Mouse (Mus musculus) liver, embryonic 15.5 days (tissue): Measurements from ENCODE around the gene Plek. TPM values are rescaled to one million over a fixed set of nuclear protein-coding genes. Genes with fewer than 3 reads are reported as not detected.
A peak's percentile ranks its signal among the peaks of the same experiment; 100 is the strongest.

ENCODE experiments used
- ATAC-seq: fragments of 200-750 bp; cut with Nextera tagmentation; 2 replicates; pipeline ENCODE4 v1.8.0; 2017; ENCODE audit warnings: moderate number of reproducible peaks, mild to moderate bottlenecking, moderate library complexity; ENCODE audit not compliant: insufficient read depth
- H3K27ac ChIP-seq: fragments of 300-500 bp; sonication (generic); replicated peaks from 2 replicates; pipeline ENCODE4 v1.5.1; 2015; ENCODE audit warnings: mild to moderate bottlenecking, inconsistent platforms
- H3K27me3 ChIP-seq: fragments of 300-500 bp; sonication (generic); 2 replicates; pipeline ENCODE4 v1.6.1; 2015; ENCODE audit warnings: mild to moderate bottlenecking, inconsistent platforms
- H3K36me3 ChIP-seq: fragments of 300-500 bp; sonication (generic); replicated peaks from 2 replicates; pipeline ENCODE4 v1.6.1; 2015; ENCODE audit warnings: moderate library complexity, mild to moderate bottlenecking, inconsistent platforms
- H3K4me1 ChIP-seq: fragments of 300-500 bp; sonication (generic); replicated peaks from 2 replicates; pipeline ENCODE4 v1.6.1; 2015; ENCODE audit warnings: inconsistent platforms
- H3K4me2 ChIP-seq: fragments of 300-500 bp; sonication (generic); 2 replicates; pipeline ENCODE4 v1.6.1; 2015; ENCODE audit warnings: moderate library complexity, mild to moderate bottlenecking, inconsistent platforms
- H3K4me3 ChIP-seq: fragments of 300-500 bp; sonication (generic); replicated peaks from 2 replicates; pipeline ENCODE4 v1.5.1; 2015; ENCODE audit warnings: mild to moderate bottlenecking, inconsistent platforms
- H3K9ac ChIP-seq: fragments of 300-500 bp; sonication (generic); 2 replicates; pipeline ENCODE4 v1.6.1; 2015; ENCODE audit warnings: moderate library complexity, mild to moderate bottlenecking, inconsistent platforms
- H3K9me3 ChIP-seq: fragments of 300-500 bp; sonication (generic); replicated peaks from 2 replicates; pipeline ENCODE4 v1.6.1; 2016; ENCODE audit warnings: inconsistent platforms
- WGBS: fragments of 180-500 bp; shearing (Covaris S2); methylation state at CpG from one replicate; pipeline ENCODE4 v1.1.7; 2015; ENCODE audit warnings: mixed read lengths; ENCODE audit not compliant: insufficient replicate concordance; 5-methylcytosine and 5-hydroxymethylcytosine counted together
- polyA plus RNA-seq: library from polyadenylated mRNA; unstranded; fragments of >200 nt; fragmentation: Nextera tagmentation; extraction: Ambion mirVana; gene quantifications from 2 replicates; pipeline ENCODE4 v1.2.1, GENCODE M21; 2015

Plek gene
- polyA plus RNA-seq, 1 experiment from 2014 or later = 16.3 TPM

DNA sequence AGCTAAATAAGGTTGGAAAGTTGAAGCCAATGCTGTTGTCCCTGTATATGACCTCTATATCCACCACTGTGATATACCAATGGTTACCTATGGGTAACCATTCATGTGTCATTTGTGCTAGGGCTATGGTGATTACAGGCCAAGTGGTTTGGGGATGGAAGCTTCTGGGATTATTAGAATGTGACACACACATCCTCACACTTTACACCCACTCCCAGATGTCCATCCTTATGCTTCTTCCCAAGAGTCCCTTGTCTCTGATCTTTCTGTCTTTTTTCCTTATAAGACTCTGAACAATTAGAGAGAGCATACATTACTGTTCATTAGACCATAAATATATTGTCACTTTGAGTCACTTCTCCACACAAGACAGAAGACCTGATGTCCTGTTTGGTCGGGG lies 79.1 kb downstream of the Plek start:
- no peaks in the 10 kb centered on the region for H3K27me3 ChIP-seq
- no peak overlapping the region for H3K4me3 ChIP-seq
- WGBS = 40% methylated on average over 1 of the region's 1 CpGs
- no peak overlapping the region for H3K9ac ChIP-seq
- peaks cover 13% of the 10 kb centered on the region; the same call in 1 of the 2 replicates for H3K4me1 ChIP-seq
- no peak overlapping the region for H3K27ac ChIP-seq
- H3K36me3 ChIP-seq = no peaks in the 10 kb centered on the region
- no peaks in the 10 kb centered on the region for H3K9me3 ChIP-seq
- ATAC-seq = no peak
- no peak overlapping the region for H3K4me2 ChIP-seq

DNA sequence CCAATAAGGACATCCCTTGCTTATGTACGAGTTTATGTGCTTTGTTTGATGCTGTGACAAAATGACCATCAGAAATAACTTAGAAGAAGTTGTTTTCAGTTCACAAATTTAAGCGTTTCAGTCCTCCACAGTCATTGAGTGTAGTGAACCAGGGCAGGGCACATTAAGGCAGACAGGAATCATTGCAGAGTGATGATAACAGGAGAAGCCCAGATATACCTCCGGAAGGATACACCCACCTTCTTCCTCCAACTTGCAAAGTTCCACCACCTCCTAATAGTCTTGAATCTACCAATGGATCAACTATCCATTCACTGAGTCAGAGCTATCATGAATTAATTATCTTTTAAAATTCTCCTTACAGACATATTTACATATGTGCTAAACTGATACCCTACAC lies 80.2 kb downstream of the Plek start:
- no peaks in the 10 kb centered on the region for H3K9me3 ChIP-seq
- no peak overlapping the region for H3K9ac ChIP-seq
- peaks cover 4% of the 10 kb centered on the region; the same call in 1 of the 2 replicates for H3K4me1 ChIP-seq
- H3K4me2 ChIP-seq = no peak overlapping the region
- H3K27me3 ChIP-seq = no peaks in the 10 kb centered on the region
- no peak for ATAC-seq
- no peak overlapping the region for H3K27ac ChIP-seq
- no peak overlapping the region for H3K4me3 ChIP-seq
- 23% methylated on average over 3 of the region's 3 CpGs for WGBS
- no peaks in the 10 kb centered on the region for H3K36me3 ChIP-seq

DNA sequence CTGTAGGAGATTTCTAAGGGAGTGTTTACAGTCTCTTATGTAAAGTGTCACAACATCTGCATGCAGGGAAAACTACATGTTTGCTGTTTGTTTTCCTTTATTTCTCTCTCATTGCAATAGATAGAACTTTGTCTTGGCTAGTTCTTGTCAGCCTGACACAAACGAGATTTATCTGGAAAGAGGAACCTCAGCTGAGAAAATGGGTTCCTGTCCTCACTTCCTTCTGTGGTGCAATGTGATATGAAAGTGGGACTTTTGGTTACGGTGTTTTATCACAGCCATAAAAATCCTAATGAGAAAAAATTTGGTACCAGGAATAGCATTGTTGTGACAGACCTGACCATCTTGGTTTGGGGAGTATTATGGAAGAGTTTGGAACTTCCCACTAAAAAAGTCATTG lies 82.5 kb downstream of the Plek start:
- WGBS = 11% methylated on average over 2 of the region's 2 CpGs
- ATAC-seq = no peak
- Histone ChIP-seq H3K27ac (no peak overlapping the region), H3K27me3 (no peaks in the 10 kb centered on the region), H3K9ac (no peak overlapping the region), H3K4me2 (no peak overlapping the region), H3K4me3 (no peak overlapping the region), H3K9me3 (no peaks in the 10 kb centered on the region), H3K4me1 (no peaks in the 10 kb centered on the region; the same call in 1 of the 2 replicates), H3K36me3 (no peaks in the 10 kb centered on the region)

DNA sequence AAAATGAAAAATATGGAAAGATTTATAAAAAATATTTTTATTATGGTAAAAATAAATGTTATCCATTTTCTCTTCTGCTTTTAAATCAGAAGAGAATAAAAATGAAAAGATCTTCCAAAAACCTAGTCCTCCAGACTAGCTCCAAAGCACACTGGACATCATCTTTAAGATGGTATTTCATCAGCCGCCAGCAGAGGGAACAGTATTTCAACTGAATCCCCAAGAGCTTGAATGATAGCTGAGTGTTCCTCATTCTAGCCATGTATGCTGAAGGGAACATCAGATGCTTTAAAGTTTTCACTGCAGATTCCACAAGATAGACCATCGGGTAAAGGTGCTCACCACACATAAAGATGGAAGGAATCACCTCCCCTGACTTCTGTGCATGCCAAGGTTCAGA lies 84.4 kb downstream of the Plek start:
- Histone ChIP-seq H3K27me3 (no peaks in the 10 kb centered on the region), H3K4me3 (no peak overlapping the region), H3K36me3 (no peaks in the 10 kb centered on the region), H3K27ac (no peak overlapping the region), H3K9ac (no peak overlapping the region), H3K9me3 (no peaks in the 10 kb centered on the region), H3K4me1 (no peaks in the 10 kb centered on the region; the same call in 1 of the 2 replicates), H3K4me2 (no peak overlapping the region)
- ATAC-seq = no peak
- WGBS = 12% methylated on average over 2 of the region's 2 CpGs

DNA sequence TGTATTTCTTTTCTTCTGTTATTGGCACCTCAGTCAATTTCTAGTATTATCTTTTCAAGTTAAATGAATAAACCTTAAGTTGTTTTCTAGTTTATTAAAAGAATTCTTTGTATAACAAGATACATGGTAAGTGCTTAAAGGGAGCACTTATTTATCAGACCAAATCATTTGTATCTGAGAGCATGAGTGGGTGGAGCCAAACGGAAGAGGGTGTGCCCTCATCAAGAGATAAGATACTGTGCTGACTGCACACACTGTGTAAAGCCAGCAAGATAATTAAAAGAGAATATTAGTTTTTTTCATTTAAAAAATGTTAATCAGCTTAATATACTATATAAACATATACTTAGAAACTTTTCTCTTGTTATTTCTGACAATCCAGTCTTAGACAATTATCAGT lies 93.7 kb downstream of the Plek start:
- peaks cover 19% of the 10 kb centered on the region for H3K4me1 ChIP-seq
- 22% methylated on average over 1 of the region's 1 CpGs for WGBS
- H3K4me3 ChIP-seq = no peak overlapping the region
- 0 out of 2 replicates have a peak, but pooled peaks cover 5% of the 10 kb centered on the region for H3K36me3 ChIP-seq
- H3K4me2 ChIP-seq = no peak overlapping the region
- ATAC-seq = peak; percentile 88
- no peak overlapping the region for H3K27ac ChIP-seq
- H3K9ac ChIP-seq = no peak overlapping the region
- no peaks in the 10 kb centered on the region for H3K27me3 ChIP-seq
- H3K9me3 ChIP-seq = no peaks in the 10 kb centered on the region

DNA sequence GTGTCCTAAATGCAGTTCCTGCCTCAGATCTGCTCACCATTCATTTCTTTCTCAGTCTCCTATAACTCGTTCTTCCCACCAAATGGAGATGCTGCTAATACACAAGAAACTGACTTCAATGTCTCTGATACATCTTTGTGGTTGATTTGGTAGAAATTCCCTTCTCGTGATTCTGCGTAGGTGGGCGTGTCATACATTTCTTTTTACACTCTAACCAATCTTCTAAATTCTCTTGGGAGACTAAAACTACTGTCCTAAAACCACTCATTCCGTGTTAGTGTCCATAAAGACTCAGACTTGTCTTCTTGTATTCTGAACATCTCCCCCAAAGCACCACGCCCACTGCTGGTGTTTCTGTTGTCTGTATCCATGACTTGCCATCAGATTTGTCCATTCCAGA lies 95.2 kb downstream of the Plek start:
- Histone ChIP-seq H3K4me3 (no peak overlapping the region), H3K4me2 (no peak overlapping the region), H3K27me3 (no peaks in the 10 kb centered on the region), H3K27ac (no peak overlapping the region), H3K4me1 (peaks cover 28% of the 10 kb centered on the region), H3K36me3 (0 out of 2 replicates have a peak, but pooled peaks cover 5% of the 10 kb centered on the region), H3K9ac (no peak overlapping the region), H3K9me3 (no peaks in the 10 kb centered on the region)
- 69% methylated on average over 6 of the region's 6 CpGs for WGBS
- no peak for ATAC-seq

DNA sequence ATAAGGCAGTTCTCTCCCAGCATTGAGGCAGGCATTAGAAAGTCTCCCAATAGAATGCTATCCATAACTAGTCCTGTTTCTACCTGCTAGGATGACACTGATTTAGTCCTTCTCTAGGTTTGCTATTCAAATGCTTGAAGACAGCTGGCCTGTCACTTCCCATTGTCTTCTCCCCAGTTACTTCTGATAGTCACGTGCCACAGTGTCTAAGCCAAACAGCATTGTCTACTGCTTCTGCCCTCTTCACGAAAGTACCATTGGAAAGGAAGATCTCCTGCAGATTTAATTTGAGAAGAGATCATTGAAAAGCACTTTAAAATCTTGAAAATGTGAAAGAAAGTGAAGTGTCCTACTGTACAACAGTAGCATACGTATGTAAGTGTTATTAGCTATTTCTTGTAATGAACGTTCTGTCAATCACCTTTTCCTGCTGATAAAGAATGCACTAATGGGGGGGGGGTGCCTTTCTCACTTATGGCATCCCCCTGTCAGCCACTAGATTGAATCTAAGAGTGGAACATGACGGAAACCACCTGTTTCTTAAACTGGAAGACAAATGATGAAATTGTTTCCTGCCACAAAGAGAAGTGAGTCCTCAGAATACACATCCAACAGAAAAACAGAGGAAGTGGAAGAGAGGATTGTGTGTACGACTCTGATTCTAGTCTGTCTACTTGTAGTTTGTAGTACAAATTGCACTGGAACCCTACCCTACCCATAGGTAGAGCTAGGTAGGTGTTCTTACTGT lies 95.9 kb downstream of the Plek start:
- no peaks in the 10 kb centered on the region for H3K27me3 ChIP-seq
- H3K4me2 ChIP-seq = no peak overlapping the region
- ATAC-seq = no peak
- no peak overlapping the region for H3K9ac ChIP-seq
- WGBS = 41% methylated on average over 6 of the region's 6 CpGs
- 0 out of 2 replicates have a peak, but pooled peaks cover 5% of the 10 kb centered on the region for H3K36me3 ChIP-seq
- no peaks in the 10 kb centered on the region for H3K9me3 ChIP-seq
- H3K4me1 ChIP-seq = peaks cover 32% of the 10 kb centered on the region
- H3K27ac ChIP-seq = no peak overlapping the region
- no peak overlapping the region for H3K4me3 ChIP-seq

DNA sequence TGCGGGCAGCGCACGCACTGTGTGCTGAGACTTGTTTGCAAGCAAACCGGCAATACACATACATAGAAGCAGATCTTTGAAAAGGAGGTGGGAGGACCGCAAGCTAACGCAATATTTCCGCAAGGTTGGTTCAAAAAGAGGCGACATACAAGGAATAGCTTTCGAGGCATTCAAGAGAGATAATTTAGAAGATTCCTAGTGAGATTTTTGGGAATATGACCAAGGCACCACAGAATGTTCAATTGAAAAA lies 100.5 kb downstream of the Plek start:
- H3K4me3 ChIP-seq = peak overlapping the region; percentile 75
- 0 out of 2 replicates have a peak, but pooled peaks cover 5% of the 10 kb centered on the region for H3K36me3 ChIP-seq
- H3K27ac ChIP-seq = peak overlapping the region; percentile 77
- peak overlapping the region; percentile 75 for H3K4me2 ChIP-seq
- peak overlapping the region; percentile 84 for H3K9ac ChIP-seq
- ATAC-seq = peak; percentile 19
- no peaks in the 10 kb centered on the region for H3K9me3 ChIP-seq
- H3K4me1 ChIP-seq = peaks cover 34% of the 10 kb centered on the region
- H3K27me3 ChIP-seq = no peaks in the 10 kb centered on the region
- 2% methylated on average over 9 of the region's 9 CpGs for WGBS

DNA sequence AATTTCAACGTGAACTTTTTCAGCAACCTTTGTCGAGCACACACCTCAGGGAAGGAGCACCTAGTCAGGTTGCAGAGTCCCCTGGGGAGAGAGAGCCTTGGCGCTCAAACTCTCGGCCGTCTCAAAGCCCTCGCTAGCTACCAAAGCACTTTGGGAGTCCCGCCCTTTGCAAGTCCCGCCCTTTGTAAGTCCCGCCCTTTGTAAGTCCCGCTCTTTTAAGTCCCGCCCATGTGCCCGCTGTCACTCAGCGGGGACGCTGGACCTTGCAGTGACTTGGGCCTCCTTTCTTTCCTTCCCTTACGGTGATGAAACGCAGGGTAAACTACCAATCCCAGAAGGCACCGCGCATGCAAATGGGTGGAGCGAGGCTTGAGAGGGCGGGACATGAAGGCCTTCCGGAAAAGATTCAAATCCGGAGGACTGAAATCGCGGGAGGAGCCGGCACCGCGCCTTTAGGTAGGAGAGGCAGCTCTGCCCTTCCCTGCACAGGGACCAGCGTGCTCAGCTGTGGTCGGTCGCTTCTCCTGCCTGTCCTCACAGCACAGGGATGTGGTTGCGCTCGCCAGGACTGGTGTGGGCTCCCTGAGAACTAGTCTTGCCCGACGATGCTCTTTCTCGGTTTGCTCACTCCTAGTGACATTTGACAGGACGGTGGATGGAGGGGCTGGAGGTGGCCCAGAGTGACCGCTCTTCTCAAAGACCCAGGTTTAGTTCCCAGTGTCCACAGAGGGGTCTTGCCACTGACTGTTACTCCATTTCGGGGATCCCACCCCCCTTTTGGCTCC lies 101.0 kb downstream of the Plek start, which contains the start of gene Fbxo48:
Gene Fbxo48, plus strand, starts transcription at position 400 of the 785 bp plus-strand sequence.
- peaks cover 34% of the 10 kb centered on the region for H3K4me1 ChIP-seq
- H3K4me3 ChIP-seq = peak within 1 kb of the TSS; percentile 75
- under 1% methylated on average over 38 of the region's 38 CpGs for WGBS
- H3K27me3 ChIP-seq = no peaks in the 10 kb centered on the region
- peak within 1 kb of the TSS; percentile 77 for H3K27ac ChIP-seq
- 0 out of 2 replicates have a peak, but pooled peaks cover 5% of the 10 kb centered on the region for H3K36me3 ChIP-seq
- peak within 1 kb of the TSS; percentile 84 for H3K9ac ChIP-seq
- peak; percentile 99 for ATAC-seq
- no peaks in the 10 kb centered on the region for H3K9me3 ChIP-seq
- peak within 1 kb of the TSS; percentile 75 for H3K4me2 ChIP-seq

DNA sequence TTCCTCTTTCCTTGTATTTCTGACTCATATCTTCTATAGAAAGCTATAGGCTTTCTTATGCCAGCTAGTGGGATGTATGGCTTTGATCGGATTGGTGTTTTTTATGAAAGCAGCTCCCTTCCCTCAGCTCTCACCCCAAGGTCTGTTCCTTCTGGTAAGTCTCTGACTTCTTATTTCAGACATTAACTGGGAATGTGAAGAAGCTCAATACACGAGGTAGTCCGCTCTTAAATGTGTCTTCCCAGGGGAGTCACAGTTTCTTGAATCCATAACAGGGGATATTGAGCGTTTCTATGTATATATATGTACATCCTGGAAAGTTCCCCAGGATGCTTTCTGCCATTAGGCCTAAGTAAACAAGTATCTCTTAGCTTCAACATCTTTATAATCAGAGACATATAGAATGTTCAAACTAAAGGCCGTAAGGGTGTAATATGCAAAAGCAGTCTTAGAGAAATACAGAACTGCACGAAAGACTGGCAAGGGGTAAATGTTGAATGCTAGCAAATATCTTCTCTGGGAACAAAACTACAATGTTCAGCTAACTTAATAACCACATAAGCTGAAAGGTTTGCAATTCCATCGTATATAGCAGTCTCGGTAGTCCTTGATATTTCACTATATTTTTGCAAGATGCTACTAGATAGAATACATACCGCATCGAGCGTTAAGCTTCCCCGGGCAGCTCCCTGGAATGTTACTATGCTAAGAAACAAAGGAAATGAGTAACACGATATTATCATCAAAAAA lies 101.8 kb downstream of the Plek start:
- Histone ChIP-seq H3K36me3 (0 out of 2 replicates have a peak, but pooled peaks cover 5% of the 10 kb centered on the region), H3K4me2 (peak overlapping the region; percentile 67), H3K4me3 (peak overlapping the region; percentile 75), H3K27ac (peak overlapping the region; percentile 58), H3K27me3 (no peaks in the 10 kb centered on the region), H3K4me1 (peaks cover 33% of the 10 kb centered on the region), H3K9me3 (no peaks in the 10 kb centered on the region), H3K9ac (peak overlapping the region; percentile 65)
- ATAC-seq = peak; percentile 13
- 23% methylated on average over 13 of the region's 13 CpGs for WGBS

DNA sequence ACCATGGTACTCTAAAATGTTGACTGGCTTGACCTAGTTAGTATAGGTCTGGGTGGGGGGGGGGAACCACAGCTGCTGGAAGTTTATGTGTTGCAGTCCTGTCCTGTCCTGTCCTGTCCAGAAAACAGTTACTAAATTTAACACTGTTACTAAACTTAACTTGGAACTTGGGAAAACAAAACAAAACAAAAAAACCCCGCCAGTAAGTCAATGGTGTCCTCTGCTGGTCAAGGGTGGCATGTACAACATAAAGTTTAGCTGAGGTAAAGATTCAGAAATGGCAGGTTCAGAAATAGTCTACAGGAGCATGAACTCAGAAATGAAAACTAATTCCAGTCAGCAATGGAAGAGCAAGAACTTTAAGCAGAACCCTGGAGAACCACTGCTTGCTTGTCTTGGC lies 103.4 kb downstream of the Plek start:
- Histone ChIP-seq H3K4me2 (peak overlapping the region; percentile 1; the same call in 1 of the 2 replicates), H3K9me3 (no peaks in the 10 kb centered on the region), H3K27ac (no peak overlapping the region), H3K4me1 (peaks cover 29% of the 10 kb centered on the region), H3K36me3 (0 out of 2 replicates have a peak, but pooled peaks cover 2% of the 10 kb centered on the region), H3K4me3 (0 out of 2 replicates have a peak overlapping the region, but pooled peaks have one; percentile 12), H3K9ac (no peak overlapping the region), H3K27me3 (no peaks in the 10 kb centered on the region)
- WGBS = 14% methylated on average over 1 of the region's 1 CpGs
- no peak for ATAC-seq
